Mouse (Mus musculus): ENCODE measurements around the gene Fndc1.

DNA sequence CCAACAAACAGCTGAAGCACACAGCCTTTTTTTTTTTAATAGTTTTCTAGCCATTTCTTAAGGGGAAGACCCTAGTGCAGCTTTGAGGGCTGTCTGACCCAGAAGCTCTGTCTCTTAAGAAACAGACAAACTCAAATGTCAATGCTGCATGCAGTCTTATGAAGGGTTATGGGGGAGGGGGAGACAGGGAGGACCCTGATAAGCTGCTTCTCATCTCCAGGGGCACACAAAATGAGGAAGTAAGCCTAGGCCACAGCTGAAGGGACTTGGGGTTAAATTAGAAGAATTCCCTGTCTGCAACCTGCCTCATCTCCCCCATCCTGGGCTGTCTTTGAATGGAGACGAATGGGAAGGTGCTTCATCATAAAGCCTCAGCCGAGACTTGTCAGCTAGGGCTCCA, 19.1 kb downstream of the Fndc1 start:
- TF ChIP-seq GATA1 (IDR thresholded peaks at IDR 0.05; ENCODE audit: borderline replicate concordance, low read length), result no peak
- no peak for TF ChIP-seq FLI1 (IDR thresholded peaks at IDR 0.05; ENCODE audit: low read length)

Data from megakaryocyte, embryonic 14.5 days (primary cell).